Mouse (Mus musculus): ENCODE data around the gene Hectd2.

The Hectd2 gene

DNA sequence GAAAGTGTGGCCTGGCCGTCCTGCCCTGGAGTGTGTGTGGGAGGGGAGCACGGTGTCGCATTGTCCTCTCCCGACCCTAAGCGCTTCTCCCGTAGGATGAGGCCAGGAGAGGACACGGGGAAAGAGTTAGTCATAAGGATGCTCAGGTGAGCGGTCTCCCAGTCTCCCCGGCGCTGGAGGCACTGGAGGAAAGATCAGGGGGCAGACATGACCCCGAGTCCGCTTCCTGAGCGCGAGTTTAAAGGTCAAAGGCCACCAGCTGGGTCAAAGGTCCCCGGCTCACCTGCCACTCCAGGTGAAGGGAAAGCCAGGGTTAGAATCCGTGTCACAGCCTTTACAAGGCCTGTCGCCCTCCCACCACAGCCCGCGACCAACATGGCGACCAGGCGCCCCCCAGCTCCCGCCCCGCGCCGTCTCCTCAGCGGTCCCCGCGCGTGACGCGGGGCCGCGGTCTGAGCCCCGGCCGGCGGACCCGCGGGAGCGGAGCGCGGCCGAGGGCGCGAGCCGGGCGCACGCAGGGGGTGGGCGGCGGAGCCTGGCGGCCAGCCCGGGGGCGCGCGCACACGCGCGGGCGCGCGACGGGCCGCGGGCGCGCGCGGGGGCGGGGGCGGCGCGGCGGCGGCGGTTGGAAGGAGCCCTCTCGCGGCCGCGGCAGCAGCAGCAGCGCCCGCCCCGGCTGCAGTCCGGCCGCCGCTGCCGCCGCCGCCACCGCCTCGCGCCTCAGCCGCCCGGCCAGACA lies at the start of gene Hectd2:
Gene Hectd2 (plus strand): TSS at position 594 of the 739 bp plus-strand sequence.
- in situ Hi-C loops (cut with MboI; ENCODE audit: low pct_unique_long_range_greater_than_20kb in 1 of 2, low sequenced_read_pairs in 2 of 2, unreplicated experiment in 1 of 2), result no loop called here

DNA sequence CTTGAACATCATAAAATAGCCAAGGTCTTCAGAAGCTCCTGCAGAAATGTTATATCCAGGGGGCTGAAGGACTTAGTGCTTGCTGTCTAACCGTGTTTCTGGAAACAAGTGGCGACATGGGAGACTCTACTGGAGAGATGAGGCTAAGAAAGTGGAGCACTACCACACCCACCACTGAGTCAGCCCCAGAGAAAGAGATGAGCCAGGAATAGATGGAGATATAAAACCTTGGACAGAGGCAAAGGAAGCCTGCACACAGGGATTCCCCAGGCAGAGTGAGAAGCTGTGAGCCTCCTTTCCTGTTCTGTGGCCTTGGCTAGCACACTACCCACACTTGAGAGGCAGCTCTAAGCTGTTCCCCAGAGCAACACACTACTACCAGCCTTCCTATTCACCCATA lies 49.7 kb upstream of the Hectd2 start:
- in situ Hi-C loops (cut with MboI; ENCODE audit: low pct_unique_long_range_greater_than_20kb in 1 of 2, low sequenced_read_pairs in 2 of 2, unreplicated experiment in 1 of 2), result no loop called here

DNA sequence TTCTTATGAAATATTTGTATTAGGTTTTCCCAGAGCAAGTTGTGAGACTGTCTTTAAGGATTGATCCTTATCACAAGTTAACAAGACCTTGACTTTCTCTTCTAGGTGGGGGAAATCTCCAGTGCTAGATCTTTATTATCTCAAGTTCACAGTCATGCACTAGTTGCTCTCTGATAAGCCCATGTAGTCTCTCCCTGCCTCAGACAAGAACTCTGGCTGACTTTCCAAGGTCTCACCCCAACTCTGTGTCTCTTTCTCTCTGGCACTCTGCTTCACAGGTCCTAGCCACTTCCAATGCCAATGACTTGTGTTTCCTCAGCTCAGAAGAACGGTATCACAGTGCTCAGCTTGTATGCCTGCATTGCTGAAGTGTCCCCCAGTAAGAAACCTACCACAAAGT lies 43.1 kb upstream of the Hectd2 start:
- in situ Hi-C loops (cut with MboI; ENCODE audit: low pct_unique_long_range_greater_than_20kb in 1 of 2, low sequenced_read_pairs in 2 of 2, unreplicated experiment in 1 of 2), result no loop called here

DNA sequence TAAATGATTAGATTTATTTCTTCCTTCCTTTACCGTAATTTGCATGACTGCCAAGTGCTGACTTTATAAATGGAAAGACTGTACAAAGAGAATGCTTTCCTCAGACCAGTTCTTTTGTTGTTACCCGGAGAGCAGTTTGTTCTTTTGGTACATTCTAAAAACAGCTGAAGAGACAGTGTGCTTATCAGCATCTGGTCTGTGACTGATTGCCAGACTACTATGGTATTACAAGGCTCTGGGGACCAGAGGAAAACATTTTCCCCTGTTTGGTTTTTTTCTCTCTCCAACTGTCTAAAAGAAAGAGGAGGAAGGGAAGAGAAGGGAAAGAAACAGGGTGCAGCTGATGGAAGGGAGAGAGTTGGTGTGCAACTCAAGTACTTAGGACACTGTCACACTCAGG lies 36.0 kb upstream of the Hectd2 start:
- in situ Hi-C loops (cut with MboI; ENCODE audit: low pct_unique_long_range_greater_than_20kb in 1 of 2, low sequenced_read_pairs in 2 of 2, unreplicated experiment in 1 of 2), result no loop called here

DNA sequence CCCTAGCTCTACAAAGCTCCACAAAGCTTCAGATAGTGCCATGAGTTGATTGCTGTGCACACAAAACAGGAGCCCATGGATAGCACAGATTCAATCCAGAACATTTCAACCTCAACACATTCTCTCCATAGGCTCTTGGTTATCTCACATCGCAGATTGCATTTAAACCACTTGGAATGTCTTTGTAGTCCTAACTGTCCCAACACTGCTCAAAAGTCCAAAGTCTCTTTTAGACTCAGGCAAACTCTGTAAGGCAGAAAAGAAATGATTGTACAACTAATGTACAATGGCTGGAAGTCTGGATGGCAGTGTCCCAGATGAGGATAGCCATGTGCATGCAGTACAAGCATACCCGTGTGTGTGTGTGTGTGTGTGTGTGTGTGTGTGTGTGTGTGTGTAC lies 32.9 kb upstream of the Hectd2 start:
- in situ Hi-C loops (cut with MboI; ENCODE audit: low pct_unique_long_range_greater_than_20kb in 1 of 2, low sequenced_read_pairs in 2 of 2, unreplicated experiment in 1 of 2), result no loop called here

DNA sequence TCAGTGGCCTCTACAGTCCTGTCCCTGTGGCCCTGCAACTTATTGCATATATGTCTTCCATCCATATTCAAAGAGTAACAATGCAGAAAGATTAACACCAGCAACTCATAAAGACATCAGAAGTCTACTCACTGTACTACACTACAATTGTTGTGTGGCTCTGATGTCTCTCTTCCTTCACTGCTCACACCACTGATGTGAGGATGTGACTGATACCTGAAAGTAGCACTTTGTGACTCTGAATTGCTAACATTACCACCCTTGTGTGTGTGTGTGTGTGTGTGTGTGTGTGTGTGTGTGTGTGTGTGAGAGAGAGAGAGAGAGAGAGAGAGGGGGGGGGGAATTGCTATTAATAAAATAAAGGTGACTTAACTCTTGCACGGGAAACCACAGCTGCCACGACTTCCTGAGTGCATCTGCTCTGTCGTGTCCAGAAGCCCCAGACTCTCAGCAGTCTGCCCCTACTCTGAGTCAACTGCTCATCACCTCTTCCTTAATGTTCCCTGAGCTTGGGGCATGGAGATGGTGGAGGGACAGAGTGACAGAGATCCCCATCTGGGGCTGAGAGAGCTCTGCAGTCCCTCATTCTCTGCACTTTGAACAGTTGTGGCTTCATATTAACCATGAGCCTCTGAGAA lies 31.8 kb upstream of the Hectd2 start:
- in situ Hi-C loops (cut with MboI; ENCODE audit: low pct_unique_long_range_greater_than_20kb in 1 of 2, low sequenced_read_pairs in 2 of 2, unreplicated experiment in 1 of 2), result no loop called here

DNA sequence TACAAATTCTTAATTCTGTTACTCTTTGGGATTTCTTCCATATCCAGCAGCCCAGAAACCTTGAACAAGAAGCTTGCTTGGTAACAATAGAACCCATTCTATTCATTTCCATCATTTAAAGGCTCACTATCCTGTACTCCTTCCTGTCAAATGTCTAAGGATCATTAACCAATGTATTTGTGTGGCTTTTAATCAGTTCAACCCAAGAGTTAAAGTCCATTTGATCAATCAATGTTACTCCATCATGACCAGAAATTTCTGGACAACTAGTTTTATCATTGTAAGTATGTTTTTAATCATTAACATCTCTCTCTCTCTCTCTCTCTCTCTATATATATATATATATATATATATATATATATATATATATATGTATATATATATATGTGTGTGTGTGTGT lies 29.4 kb upstream of the Hectd2 start:
- in situ Hi-C loops (cut with MboI; ENCODE audit: low pct_unique_long_range_greater_than_20kb in 1 of 2, low sequenced_read_pairs in 2 of 2, unreplicated experiment in 1 of 2), result no loop called here

DNA sequence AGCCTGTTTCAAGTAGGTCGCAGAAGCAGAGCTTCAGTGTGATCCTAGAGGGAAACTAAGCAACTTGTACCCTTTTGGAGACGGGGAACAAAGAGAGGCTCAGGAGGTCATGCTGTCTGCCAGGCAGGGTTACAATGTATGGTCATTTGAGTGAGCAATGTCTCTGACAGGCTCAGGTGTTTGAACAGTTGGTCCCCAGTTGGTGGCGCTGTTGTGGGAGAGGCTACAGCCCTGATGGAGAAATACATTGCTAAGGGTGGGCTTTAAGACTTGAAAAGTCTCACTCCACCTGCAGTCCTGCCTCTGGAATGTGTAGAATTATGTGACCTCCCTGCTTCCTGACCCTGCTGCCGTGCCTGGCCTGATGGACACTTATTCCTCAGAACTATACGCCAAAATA lies 21.4 kb upstream of the Hectd2 start:
- in situ Hi-C loops (cut with MboI; ENCODE audit: low pct_unique_long_range_greater_than_20kb in 1 of 2, low sequenced_read_pairs in 2 of 2, unreplicated experiment in 1 of 2), result no loop called here

DNA sequence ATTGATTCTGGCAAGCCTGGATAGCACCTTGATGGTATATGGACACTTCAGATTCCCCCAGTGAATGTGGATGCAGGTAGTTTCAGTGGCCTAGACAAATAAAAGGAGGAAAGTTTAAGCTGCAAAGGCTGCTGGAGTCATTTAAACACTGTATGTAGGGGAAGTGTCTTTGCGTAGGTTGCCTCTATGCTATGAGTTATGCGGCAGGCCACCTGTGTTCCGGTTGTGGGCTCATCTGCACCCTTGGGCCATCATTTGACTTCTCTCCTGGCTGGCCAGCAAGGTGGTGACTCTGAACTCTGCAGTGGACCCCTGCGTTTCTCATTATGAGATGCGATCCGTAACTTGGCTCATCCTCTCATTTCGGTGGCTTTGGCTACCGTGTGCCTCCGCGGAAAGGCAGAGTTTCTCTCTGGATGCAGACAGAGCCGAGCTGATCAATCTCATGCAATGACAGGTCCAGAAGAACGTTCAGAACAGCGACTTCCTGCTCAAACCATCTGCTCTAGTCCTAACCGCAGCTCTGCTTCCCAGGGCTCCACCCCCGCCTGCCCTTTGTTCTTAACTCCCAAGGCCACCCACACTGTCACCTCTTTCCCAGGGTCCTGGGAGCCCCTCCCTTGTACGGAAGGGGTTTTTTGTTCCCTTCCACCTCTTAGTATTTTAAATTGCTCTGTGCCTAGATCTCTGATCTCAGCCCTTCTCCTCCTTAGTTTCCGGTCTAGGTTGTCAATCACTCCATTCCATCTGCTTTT lies 20.3 kb upstream of the Hectd2 start:
- in situ Hi-C loops (cut with MboI; ENCODE audit: low pct_unique_long_range_greater_than_20kb in 1 of 2, low sequenced_read_pairs in 2 of 2, unreplicated experiment in 1 of 2), result no loop called here

DNA sequence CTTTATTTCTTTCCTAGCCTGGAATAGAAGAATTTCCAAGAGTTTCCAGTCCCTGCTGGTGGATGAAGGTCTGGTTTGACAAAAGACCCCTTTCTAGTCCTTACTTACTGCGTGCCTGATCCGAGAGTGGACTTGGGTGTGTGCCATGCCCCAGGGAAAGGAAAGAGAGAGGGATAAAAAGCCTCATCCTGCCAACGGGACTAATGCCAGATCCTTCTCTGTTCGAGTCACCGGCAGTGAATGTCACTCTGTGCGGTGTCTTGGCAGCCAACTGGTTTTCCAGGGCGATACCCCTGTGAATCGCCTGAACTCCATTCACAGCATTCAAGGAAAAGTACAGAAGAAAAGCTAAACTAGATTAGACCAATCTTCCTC lies 19.7 kb upstream of the Hectd2 start:
- in situ Hi-C loops (cut with MboI; ENCODE audit: low pct_unique_long_range_greater_than_20kb in 1 of 2, low sequenced_read_pairs in 2 of 2, unreplicated experiment in 1 of 2), result no loop called here

DNA sequence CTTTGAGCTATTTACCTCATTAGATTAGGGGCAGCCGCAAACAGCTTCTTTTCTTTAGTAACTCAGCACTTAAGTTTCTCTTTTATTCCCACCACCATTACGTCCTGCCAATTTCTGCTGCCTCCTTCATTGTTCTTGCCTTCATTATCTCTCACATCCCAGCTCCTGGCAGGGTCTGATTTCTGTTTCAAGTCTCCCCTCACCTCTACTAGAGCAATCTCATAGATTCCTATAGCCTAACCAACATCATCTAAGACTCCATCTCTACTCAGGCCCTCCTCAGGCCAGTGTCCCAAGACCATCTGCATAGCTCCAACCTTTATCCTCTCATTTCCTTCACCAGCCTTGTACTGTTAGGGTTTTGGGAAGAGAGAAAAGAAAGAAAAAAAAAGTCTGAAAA lies 19.3 kb upstream of the Hectd2 start:
- in situ Hi-C loops (cut with MboI; ENCODE audit: low pct_unique_long_range_greater_than_20kb in 1 of 2, low sequenced_read_pairs in 2 of 2, unreplicated experiment in 1 of 2), result no loop called here

DNA sequence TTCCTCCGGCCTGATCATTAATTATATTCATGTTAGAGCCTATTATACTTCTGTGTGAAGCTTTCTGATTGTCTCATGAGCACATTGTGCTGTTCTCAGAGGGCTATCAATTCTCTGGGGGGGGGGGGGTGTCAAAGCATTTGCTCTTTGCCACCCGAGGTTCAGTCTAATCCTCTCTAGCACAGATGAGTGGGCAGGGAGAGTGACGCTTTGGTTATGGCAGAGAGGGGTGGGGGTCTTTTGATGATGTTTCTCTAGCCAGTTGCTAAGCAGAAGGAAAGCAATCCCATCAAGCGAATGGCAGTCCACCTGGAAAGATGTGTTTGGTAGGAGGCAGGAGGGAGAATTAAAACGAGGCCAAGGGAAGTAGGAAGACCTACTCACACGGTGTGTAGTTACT lies 18.6 kb upstream of the Hectd2 start:
- in situ Hi-C loops (cut with MboI; ENCODE audit: low pct_unique_long_range_greater_than_20kb in 1 of 2, low sequenced_read_pairs in 2 of 2, unreplicated experiment in 1 of 2), result no loop called here

DNA sequence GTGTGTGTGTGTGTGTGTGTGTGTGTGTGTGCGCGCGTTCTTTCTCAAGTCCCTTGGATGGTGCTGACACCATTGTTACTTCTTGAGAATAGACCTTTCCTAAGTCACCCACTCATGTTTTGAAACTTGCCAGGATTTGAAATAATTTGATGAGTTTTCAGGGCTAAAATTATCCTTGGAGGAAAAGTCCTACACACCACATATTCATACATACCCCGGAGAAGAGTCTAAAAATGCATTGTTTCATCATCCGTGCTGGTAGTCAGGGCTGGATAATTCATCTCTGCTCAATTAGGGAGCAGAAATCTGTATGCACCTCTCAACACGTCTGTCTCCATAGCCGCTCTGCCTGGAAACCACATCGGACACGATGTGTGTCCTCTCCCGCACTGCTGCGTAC lies 17.5 kb upstream of the Hectd2 start:
- in situ Hi-C loops (cut with MboI; ENCODE audit: low pct_unique_long_range_greater_than_20kb in 1 of 2, low sequenced_read_pairs in 2 of 2, unreplicated experiment in 1 of 2), result no loop called here

DNA sequence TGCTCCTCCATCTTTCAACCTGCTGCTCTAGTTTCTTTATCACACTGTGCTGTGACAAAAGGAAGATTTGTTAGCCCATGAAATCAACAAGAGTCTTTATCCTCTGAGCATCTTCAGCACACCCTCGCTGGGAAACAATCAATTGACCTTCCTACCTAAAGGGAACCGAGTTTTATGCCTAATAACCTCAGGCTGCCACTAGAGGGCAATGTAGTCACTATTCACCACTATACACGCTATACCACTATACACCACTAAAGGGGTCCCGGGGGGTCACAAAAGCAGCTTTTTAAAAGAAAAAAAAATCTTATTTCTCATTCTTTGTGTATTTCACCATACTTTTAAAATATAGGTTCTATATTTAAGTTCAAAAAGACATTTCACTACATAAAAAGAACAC lies 15.9 kb upstream of the Hectd2 start:
- in situ Hi-C loops (cut with MboI; ENCODE audit: low pct_unique_long_range_greater_than_20kb in 1 of 2, low sequenced_read_pairs in 2 of 2, unreplicated experiment in 1 of 2), result no loop called here

DNA sequence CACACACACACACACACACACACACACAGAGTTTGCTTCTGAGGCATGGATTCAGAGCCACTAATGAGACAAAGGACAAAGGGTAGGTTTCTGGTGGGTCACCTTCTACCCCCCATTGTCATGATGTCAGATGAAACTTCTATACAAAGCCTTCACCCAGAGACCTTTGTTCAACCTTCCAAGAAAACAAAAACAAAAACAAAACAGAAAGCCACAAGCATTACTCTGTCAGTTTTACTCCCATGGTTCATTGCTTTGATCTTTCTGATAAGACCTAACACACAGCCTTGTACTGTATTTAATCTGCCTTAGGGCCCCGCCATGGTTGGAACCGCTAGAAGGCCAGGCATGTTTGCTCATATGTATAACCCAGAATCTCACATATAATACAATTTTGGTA lies 15.1 kb upstream of the Hectd2 start:
- in situ Hi-C loops (cut with MboI; ENCODE audit: low pct_unique_long_range_greater_than_20kb in 1 of 2, low sequenced_read_pairs in 2 of 2, unreplicated experiment in 1 of 2), result no loop called here

DNA sequence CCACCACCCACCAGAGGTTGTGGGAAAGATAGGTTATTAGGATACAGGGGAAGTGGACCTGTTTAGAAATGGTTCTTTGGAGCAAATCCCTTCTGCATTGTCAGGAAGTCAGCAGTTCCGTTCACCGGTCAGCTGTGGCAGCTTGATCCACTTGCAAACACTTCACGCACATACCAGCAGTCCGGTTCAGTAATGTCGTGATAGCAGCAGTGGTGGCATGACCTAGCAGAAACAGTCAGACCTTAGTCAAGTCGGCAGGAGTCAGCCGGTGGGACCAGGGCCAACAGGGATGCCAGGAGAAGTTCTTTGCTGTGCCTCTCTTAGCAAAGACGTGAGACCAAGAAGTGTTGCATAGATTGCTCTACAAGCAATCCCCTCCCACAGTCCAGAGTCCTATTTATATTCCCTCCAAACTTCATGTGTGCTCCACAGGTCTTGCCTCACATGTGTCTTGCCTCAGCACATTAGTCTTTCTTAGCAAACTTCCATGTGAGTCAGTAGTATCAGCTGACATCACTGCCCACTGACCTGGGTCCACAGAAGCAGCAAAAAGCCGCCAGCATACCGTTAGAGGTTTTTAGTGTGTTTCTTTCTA lies 14.3 kb upstream of the Hectd2 start:
- in situ Hi-C loops (cut with MboI; ENCODE audit: low pct_unique_long_range_greater_than_20kb in 1 of 2, low sequenced_read_pairs in 2 of 2, unreplicated experiment in 1 of 2), result no loop called here

DNA sequence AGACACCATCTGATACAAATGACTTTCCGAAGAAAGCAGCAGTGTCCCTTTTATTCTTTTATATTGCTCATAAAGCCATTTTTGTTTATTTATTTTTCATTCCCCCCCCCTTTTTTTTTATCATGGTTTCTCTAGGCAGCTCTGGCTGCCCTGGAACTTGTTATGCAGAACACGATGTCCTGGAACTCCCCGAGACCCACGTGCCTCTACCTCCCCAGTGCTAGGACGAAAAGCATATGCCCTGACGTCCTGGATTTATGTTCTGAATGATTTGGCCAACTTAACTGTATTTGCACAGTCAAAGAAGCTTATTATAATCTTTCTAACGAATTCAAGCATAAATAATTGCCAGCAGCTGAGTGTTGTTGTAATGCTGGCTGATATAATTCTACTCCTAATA lies 13.7 kb upstream of the Hectd2 start:
- in situ Hi-C loops (cut with MboI; ENCODE audit: low pct_unique_long_range_greater_than_20kb in 1 of 2, low sequenced_read_pairs in 2 of 2, unreplicated experiment in 1 of 2), result no loop called here

DNA sequence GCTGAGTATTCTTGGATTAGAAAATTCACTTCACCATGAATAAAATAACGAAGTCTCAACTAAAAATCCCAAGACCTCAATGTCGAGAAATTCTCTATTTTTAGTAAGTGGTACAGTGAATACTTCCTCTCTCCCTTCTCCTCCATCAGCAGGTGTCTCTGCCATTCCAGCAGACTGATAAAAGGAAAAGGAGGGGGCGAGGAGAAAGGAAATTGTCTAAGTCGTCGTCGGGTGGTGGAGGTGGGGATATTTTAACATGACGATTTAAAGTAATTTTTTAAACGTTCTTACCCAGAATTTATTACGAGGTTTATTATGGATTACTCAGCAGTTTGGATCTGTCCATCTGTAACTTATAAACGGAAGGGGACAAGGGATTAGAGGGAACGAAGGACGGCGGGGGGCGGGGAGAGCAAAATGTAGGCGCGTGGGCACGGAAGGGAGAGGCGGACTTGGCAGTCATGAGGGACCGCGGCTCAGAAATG lies 836 bp upstream of the Hectd2 start:
- in situ Hi-C loops (cut with MboI; ENCODE audit: low pct_unique_long_range_greater_than_20kb in 1 of 2, low sequenced_read_pairs in 2 of 2, unreplicated experiment in 1 of 2), result no loop called here
